Mouse (Mus musculus): ENCODE data around the gene Ccdc84.

Gene Ccdc84

GRCm38 (mm10) chr9:44361190-44361917 is 57.0 kb downstream of the Ccdc84 start, which contains the start of gene Vps11:
TSS of gene Vps11 (minus strand) at chr9:44361670.
- DNase-seq = peak; percentile 97

All from kidney, postnatal 25 days (tissue).